Mouse (Mus musculus): Measurements from ENCODE around the gene Hk1. TPM values are rescaled to one million over a fixed set of nuclear protein-coding genes. Genes with fewer than 3 reads are reported as not detected.

Gene Hk1
- polyA plus RNA-seq, 1 experiment from 2014 or later, result 73.7 TPM

DNA sequence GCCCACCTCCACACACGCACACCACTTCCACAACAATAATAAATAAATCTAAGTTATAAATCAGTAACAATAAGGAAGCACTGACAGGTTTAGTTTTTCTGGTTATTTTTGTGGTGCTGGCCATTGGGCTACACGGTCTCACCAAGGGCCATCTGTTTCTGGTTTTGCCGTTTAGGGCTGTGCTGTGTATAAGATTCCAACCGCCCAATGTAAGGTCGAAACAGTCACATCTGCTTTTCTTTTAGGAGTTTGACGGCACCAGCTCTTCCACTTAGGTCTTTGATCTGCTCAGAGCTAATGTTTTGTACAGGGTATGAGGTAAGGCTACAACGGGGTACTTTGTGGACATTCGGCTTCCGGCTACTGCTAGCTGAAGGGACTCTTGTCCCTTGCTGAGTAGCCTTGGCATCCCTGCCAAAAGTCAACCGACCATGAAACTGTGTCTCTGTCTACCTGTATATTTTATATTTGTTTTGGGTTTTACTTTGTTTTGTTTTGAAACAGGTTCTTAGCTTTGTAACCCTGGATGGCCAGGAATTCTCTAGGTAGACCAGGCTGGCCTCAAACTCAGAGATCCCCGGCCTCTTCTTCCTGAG is 70.7 kb downstream of the Hk1 start:
- Histone ChIP-seq H3K27ac (replicated peaks; ENCODE audit: low read depth, low read length) (no peak overlapping the region), H3K4me2 (ENCODE audit: low read length) (no peak overlapping the region), H3K27me3 (ENCODE audit: control insufficient read depth, insufficient read depth, low read length) (no peaks in the 10 kb centered on the region), H3K4me3 (replicated peaks; ENCODE audit: low read depth, low read length) (no peak overlapping the region), H3K9me3 (ENCODE audit: control insufficient read depth, low read length) (no peaks in the 10 kb centered on the region), H3K4me1 (ENCODE audit: control insufficient read depth, insufficient read depth, low read length) (no peaks in the 10 kb centered on the region), H3K9ac (replicated peaks; ENCODE audit: low read length) (no peak overlapping the region), H3K36me3 (ENCODE audit: control insufficient read depth, insufficient read depth, low read length) (peaks cover 5% of the 10 kb centered on the region; the same call in 1 of the 2 replicates)
- WGBS, result 90% methylated on average over 11 of the region's 11 CpGs
- ATAC-seq (ENCODE audit: low FRiP score, low TSS enrichment), result no peak
- DNase-seq, result no peak

DNA sequence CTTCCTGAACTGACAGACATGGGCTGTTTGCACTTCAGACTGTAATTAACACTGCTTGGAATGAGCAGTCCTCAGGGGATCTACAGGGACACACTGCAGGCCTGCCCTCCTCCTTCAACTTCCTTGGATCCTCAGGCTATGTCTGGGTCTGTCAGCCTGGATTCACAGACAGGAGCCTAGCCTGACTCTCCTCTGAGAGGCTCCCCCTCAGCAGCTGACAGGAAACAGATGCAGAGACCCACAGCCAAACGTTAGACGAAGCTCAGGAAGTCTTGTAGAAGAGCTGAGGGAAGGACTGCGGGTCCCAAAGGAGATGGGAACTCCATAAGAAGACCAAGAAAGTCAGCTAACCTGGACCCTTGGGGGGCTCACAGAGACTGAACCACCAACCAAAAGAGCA is 73.2 kb downstream of the Hk1 start:
- DNase-seq (no peak), ATAC-seq (ENCODE audit: low FRiP score, low TSS enrichment) (no peak)
- Histone ChIP-seq H3K36me3 (ENCODE audit: control insufficient read depth, insufficient read depth, low read length) (peaks cover 15% of the 10 kb centered on the region), H3K27ac (replicated peaks; ENCODE audit: low read depth, low read length) (no peak overlapping the region), H3K9me3 (ENCODE audit: control insufficient read depth, low read length) (no peaks in the 10 kb centered on the region), H3K27me3 (ENCODE audit: control insufficient read depth, insufficient read depth, low read length) (no peaks in the 10 kb centered on the region), H3K9ac (replicated peaks; ENCODE audit: low read length) (no peak overlapping the region), H3K4me1 (ENCODE audit: control insufficient read depth, insufficient read depth, low read length) (no peaks in the 10 kb centered on the region), H3K4me2 (ENCODE audit: low read length) (no peak overlapping the region), H3K4me3 (replicated peaks; ENCODE audit: low read depth, low read length) (no peak overlapping the region)
- 63% methylated on average over 3 of the region's 3 CpGs for WGBS

DNA sequence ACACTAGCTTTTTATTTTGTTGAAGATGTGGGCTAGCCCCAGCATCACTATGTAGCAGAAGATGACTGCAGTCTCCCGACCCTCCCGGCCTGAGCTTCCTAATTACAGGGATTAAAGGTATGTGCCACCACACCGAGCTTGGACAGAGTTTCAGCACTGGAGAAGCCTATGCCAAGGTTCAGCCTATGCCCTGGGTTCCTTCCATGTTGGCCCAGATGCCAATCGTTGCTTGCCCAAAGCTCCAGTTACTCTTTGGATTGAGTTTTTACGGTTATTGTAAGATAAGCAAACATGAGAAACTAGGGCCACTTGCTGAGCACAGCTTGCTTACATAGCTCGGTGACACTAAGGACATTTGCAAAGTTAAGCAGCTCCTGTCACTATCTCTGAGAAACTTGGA is 74.6 kb downstream of the Hk1 start:
- ATAC-seq (ENCODE audit: low FRiP score, low TSS enrichment), result no peak
- H3K4me1 ChIP-seq (ENCODE audit: control insufficient read depth, insufficient read depth, low read length), result no peaks in the 10 kb centered on the region
- no peaks in the 10 kb centered on the region for H3K27me3 ChIP-seq (ENCODE audit: control insufficient read depth, insufficient read depth, low read length)
- no peaks in the 10 kb centered on the region for H3K9me3 ChIP-seq (ENCODE audit: control insufficient read depth, low read length)
- H3K27ac ChIP-seq (replicated peaks; ENCODE audit: low read depth, low read length), result no peak overlapping the region
- WGBS, result 91% methylated on average over 6 of the region's 6 CpGs
- H3K4me3 ChIP-seq (replicated peaks; ENCODE audit: low read depth, low read length), result no peak overlapping the region
- H3K36me3 ChIP-seq (ENCODE audit: control insufficient read depth, insufficient read depth, low read length), result peaks cover 15% of the 10 kb centered on the region
- H3K4me2 ChIP-seq (ENCODE audit: low read length), result no peak overlapping the region
- no peak for DNase-seq
- H3K9ac ChIP-seq (replicated peaks; ENCODE audit: low read length), result no peak overlapping the region

DNA sequence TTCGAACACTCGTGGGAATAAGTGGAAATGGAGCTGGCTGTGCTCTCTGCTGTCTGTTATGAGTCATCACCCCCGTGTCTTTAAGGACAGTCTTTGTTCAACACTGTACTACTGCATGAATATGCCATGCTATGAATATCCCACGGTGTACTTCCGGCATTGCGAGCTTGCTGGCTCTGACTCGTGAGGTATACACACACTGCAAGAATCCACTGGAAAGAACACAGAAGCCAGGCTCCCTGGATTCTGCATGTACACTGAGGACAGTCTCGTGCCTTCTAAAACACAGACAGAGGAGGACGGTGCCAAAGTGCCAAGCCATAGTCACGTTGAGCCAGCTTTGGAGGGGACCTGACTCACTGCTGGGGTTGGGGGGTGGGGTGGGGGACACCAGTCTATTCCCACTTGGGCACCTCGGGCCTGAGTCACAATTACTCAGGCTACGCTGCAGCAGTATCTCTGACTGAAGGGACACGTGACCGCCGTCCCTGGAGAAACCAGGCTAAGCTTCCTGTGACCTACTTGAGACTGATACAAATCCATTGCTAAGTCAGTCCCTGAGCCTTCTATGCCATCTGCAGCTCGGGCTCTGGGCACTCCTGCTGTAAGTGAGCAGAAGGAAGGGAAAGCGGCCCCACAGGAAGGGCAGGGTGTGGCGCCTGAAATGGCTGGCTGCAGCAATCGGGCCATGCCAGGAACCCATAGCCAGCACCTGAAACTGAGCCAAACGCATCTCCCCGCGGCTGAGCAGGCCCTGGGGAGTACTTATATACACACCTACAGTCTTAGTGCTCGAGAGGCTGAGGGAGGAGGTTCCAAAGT is 79.5 kb downstream of the Hk1 start:
- DNase-seq, result no peak
- no peak overlapping the region for H3K27ac ChIP-seq (replicated peaks; ENCODE audit: low read depth, low read length)
- no peak for ATAC-seq (ENCODE audit: low FRiP score, low TSS enrichment)
- no peaks in the 10 kb centered on the region for H3K4me1 ChIP-seq (ENCODE audit: control insufficient read depth, insufficient read depth, low read length)
- no peaks in the 10 kb centered on the region for H3K27me3 ChIP-seq (ENCODE audit: control insufficient read depth, insufficient read depth, low read length)
- H3K4me3 ChIP-seq (replicated peaks; ENCODE audit: low read depth, low read length), result no peak overlapping the region
- peaks cover 25% of the 10 kb centered on the region for H3K36me3 ChIP-seq (ENCODE audit: control insufficient read depth, insufficient read depth, low read length)
- no peaks in the 10 kb centered on the region for H3K9me3 ChIP-seq (ENCODE audit: control insufficient read depth, low read length)
- 86% methylated on average over 23 of the region's 23 CpGs for WGBS
- no peak overlapping the region for H3K9ac ChIP-seq (replicated peaks; ENCODE audit: low read length)
- H3K4me2 ChIP-seq (ENCODE audit: low read length), result no peak overlapping the region

DNA sequence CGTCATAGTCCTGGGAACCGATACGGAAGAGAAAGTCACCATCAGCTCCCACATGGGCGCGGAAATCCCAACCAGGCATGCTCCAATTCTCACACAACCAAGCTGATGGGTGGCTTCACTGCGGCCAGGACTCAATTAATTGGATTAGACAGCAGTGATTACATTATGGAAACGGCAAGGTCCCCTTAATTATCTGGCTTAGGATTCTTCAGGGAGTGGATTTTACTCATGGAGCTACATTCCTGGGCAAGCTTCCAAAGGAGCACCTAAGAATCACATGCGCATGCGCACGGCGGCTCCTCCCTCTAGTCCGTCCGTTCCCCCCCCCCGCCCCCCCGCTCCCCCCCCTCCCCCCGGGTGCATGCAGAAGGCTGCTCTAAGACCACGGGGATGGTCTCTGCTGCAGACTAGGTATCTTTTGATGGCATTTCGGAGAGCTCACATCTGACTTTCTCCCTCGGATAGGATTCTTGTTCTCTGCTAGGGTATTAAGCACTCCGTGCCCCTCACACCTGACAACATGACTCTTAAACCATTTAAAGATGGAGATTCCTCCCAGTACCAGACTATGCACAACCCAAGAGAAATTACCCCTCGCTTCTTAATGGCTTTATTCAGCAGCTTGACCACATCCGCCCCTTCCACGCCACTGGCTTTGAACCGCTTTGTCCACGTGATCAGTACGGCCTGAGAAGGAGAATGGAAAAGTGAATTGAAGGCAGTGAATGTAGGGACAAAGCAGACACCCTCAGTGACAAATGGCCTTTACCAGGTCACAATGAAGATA is 83.4 kb downstream of the Hk1 start:
- H3K36me3 ChIP-seq (ENCODE audit: control insufficient read depth, insufficient read depth, low read length), result peaks cover 41% of the 10 kb centered on the region
- H3K9ac ChIP-seq (replicated peaks; ENCODE audit: low read length), result no peak overlapping the region
- no peak overlapping the region for H3K27ac ChIP-seq (replicated peaks; ENCODE audit: low read depth, low read length)
- 0 out of 2 replicates have a peak, but pooled peaks have one; percentile 27 for ATAC-seq (ENCODE audit: low FRiP score, low TSS enrichment)
- H3K27me3 ChIP-seq (ENCODE audit: control insufficient read depth, insufficient read depth, low read length), result no peaks in the 10 kb centered on the region
- no peaks in the 10 kb centered on the region for H3K4me1 ChIP-seq (ENCODE audit: control insufficient read depth, insufficient read depth, low read length)
- peak; percentile 80 for DNase-seq
- no peaks in the 10 kb centered on the region for H3K9me3 ChIP-seq (ENCODE audit: control insufficient read depth, low read length)
- H3K4me3 ChIP-seq (replicated peaks; ENCODE audit: low read depth, low read length), result no peak overlapping the region
- no peak overlapping the region for H3K4me2 ChIP-seq (ENCODE audit: low read length)
- 55% methylated on average over 20 of the region's 26 CpGs for WGBS

DNA sequence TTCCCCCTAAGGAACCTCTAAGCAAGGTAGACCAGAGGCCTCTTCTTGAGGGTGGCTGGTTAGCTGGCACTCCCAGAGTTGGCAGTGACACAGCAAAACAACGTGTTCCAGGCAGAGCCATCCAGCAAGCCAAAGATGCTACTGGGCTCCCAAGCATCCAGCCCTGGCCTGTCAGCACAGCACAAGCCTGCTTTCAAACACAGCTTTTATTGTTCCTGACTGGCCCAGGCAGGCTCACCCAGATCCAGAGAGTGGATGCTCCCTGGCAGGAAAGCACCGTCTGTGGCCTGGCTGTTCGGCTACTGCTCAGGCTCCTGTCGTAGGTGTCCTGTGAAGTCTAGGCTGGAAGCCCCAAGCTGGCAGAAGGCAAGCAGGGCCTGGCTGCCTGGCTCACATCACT is 85.6 kb downstream of the Hk1 start:
- ATAC-seq (ENCODE audit: low FRiP score, low TSS enrichment) (no peak), DNase-seq (no peak)
- Histone ChIP-seq H3K36me3 (ENCODE audit: control insufficient read depth, insufficient read depth, low read length) (peaks cover 58% of the 10 kb centered on the region), H3K27ac (replicated peaks; ENCODE audit: low read depth, low read length) (no peak overlapping the region), H3K4me2 (ENCODE audit: low read length) (no peak overlapping the region), H3K4me3 (replicated peaks; ENCODE audit: low read depth, low read length) (no peak overlapping the region), H3K27me3 (ENCODE audit: control insufficient read depth, insufficient read depth, low read length) (no peaks in the 10 kb centered on the region), H3K9me3 (ENCODE audit: control insufficient read depth, low read length) (no peaks in the 10 kb centered on the region), H3K9ac (replicated peaks; ENCODE audit: low read length) (no peak overlapping the region), H3K4me1 (ENCODE audit: control insufficient read depth, insufficient read depth, low read length) (no peaks in the 10 kb centered on the region)
- WGBS, result 92% methylated on average over 4 of the region's 4 CpGs

DNA sequence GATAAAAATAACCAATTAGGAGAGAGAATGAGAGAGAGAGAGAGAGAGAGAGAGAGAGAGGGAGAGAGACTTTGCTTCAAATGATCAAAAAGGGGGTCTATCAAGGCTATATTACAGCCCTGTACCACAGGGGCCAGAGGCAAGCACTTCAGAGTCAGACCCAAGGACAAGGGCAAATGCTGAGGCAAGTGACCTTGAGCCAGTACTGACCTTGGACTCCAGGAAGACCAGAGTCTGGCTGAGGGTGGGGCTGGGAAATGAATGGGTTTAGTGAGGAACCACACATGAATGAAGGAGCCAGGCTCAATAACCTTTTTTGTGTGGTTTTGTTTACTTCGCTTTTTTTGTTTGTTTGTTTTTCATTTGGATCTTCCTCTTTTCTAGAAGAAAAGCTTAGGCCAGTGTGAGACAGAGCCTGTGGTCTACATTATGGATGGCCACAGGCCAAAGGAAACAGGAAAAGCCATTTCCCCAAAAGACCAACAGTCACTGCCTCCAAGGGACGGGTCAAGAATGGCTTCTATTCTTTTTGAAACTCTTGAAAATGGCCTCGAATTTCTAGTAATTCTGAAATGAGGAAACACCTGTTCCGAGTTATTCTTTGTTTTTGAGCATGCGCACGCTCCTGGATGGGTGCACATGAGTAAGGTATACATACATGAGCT is 92.1 kb downstream of the Hk1 start:
- Histone ChIP-seq H3K27ac (replicated peaks; ENCODE audit: low read depth, low read length) (no peak overlapping the region), H3K4me3 (replicated peaks; ENCODE audit: low read depth, low read length) (no peak overlapping the region), H3K9me3 (ENCODE audit: control insufficient read depth, low read length) (no peaks in the 10 kb centered on the region), H3K36me3 (ENCODE audit: control insufficient read depth, insufficient read depth, low read length) (peaks cover 77% of the 10 kb centered on the region), H3K4me1 (ENCODE audit: control insufficient read depth, insufficient read depth, low read length) (no peaks in the 10 kb centered on the region), H3K27me3 (ENCODE audit: control insufficient read depth, insufficient read depth, low read length) (no peaks in the 10 kb centered on the region), H3K9ac (replicated peaks; ENCODE audit: low read length) (no peak overlapping the region), H3K4me2 (ENCODE audit: low read length) (no peak overlapping the region)
- peak; percentile 5 for DNase-seq
- no peak for ATAC-seq (ENCODE audit: low FRiP score, low TSS enrichment)
- 88% methylated on average over 6 of the region's 6 CpGs for WGBS

DNA sequence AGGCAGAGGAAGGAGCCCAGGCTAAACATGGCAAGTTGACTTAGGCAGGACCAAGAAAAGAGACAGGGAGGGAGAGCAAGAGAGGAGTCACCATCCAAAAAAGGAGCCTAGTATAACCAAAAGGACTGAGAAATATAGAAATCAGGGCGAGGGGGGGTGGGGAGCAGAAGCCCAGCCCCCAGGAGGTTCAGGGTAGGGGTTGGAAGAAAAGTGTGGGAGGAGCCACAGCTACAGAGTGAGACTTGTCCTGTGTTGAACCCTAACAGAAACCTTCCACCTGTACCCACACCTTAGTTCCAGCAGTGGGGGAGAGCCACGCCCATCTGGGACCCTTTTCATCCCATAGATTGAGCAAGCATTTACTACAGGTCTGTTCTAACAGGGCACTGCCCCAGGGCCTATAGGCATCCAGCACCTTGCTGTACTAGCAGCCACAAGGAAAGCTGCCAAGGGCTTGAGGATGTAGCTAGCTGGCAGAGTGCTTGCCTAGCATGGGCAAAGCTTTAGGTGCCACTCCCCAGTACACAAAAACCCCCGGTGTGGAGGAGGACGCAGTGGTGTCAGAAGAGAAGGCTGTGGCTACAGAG is 96.4 kb downstream of the Hk1 start:
- peaks cover 70% of the 10 kb centered on the region for H3K36me3 ChIP-seq (ENCODE audit: control insufficient read depth, insufficient read depth, low read length)
- no peak overlapping the region for H3K4me3 ChIP-seq (replicated peaks; ENCODE audit: low read depth, low read length)
- no peak overlapping the region for H3K27ac ChIP-seq (replicated peaks; ENCODE audit: low read depth, low read length)
- ATAC-seq (ENCODE audit: low FRiP score, low TSS enrichment) (no peak), DNase-seq (no peak)
- H3K4me2 ChIP-seq (ENCODE audit: low read length), result no peak overlapping the region
- H3K9ac ChIP-seq (replicated peaks; ENCODE audit: low read length), result no peak overlapping the region
- 81% methylated on average over 4 of the region's 4 CpGs for WGBS
- no peaks in the 10 kb centered on the region for H3K9me3 ChIP-seq (ENCODE audit: control insufficient read depth, low read length)
- no peaks in the 10 kb centered on the region for H3K27me3 ChIP-seq (ENCODE audit: control insufficient read depth, insufficient read depth, low read length)
- H3K4me1 ChIP-seq (ENCODE audit: control insufficient read depth, insufficient read depth, low read length), result no peaks in the 10 kb centered on the region
